Mouse (Mus musculus): ENCODE results near the gene Tdgf1. TPM values are rescaled to one million over a fixed set of nuclear protein-coding genes. Genes with fewer than 3 reads are reported as not detected.

Gene Tdgf1
- polyA plus RNA-seq, 1 experiment from 2014 or later: not detected

- Histone ChIP-seq H3K27ac (ENCODE audit: low read depth, low read length) (no peak overlapping the region), H3K27me3 (ENCODE audit: control insufficient read depth, insufficient read depth, low read length) (peaks cover 12% of the 10 kb centered on the region; the same call in 1 of the 2 replicates), H3K4me1 (replicated peaks; ENCODE audit: control insufficient read depth, insufficient read depth, low read length) (peaks cover 13% of the 10 kb centered on the region), H3K9me3 (ENCODE audit: control insufficient read depth, low read length) (no peaks in the 10 kb centered on the region), H3K9ac (ENCODE audit: low read length) (no peak overlapping the region), H3K4me2 (ENCODE audit: low read depth, low read length, severe bottlenecking) (no peak overlapping the region), H3K4me3 (ENCODE audit: low read depth, low read length) (no peak overlapping the region), H3K36me3 (ENCODE audit: control insufficient read depth, insufficient read depth, low read length) (no peaks in the 10 kb centered on the region)
- DNase-seq (ENCODE audit: low spot score): no peak
- ATAC-seq (replicated peaks; ENCODE audit: low FRiP score): no peak
- WGBS: 96% methylated on average over 13 of the region's 13 CpGs
Measured at GRCm38 (mm10) chr9:110951866-110952265, 5.9 kb upstream of the Tdgf1 start.

GRCm38 (mm10) chr9:110951397-110951796, 5.4 kb upstream of the Tdgf1 start, which contains the start of gene Lrrc2:
TSS of gene Lrrc2 (plus strand) at chr9:110951545.
- Histone ChIP-seq H3K9ac (ENCODE audit: low read length) (no peak within 1 kb of the TSS), H3K4me1 (replicated peaks; ENCODE audit: control insufficient read depth, insufficient read depth, low read length) (peaks cover 14% of the 10 kb centered on the region), H3K9me3 (ENCODE audit: control insufficient read depth, low read length) (no peaks in the 10 kb centered on the region), H3K4me3 (ENCODE audit: low read depth, low read length) (no peak within 1 kb of the TSS), H3K27ac (ENCODE audit: low read depth, low read length) (no peak within 1 kb of the TSS), H3K4me2 (ENCODE audit: low read depth, low read length, severe bottlenecking) (no peak within 1 kb of the TSS), H3K36me3 (ENCODE audit: control insufficient read depth, insufficient read depth, low read length) (no peaks in the 10 kb centered on the region), H3K27me3 (ENCODE audit: control insufficient read depth, insufficient read depth, low read length) (peaks cover 16% of the 10 kb centered on the region; the same call in 1 of the 2 replicates)
- WGBS: 88% methylated on average over 11 of the region's 11 CpGs
- no peak for DNase-seq (ENCODE audit: low spot score)
- no peak for ATAC-seq (replicated peaks; ENCODE audit: low FRiP score)

GRCm38 (mm10) chr9:110950109-110950508, 4.2 kb upstream of the Tdgf1 start:
- Histone ChIP-seq H3K4me3 (ENCODE audit: low read depth, low read length) (no peak overlapping the region), H3K27ac (ENCODE audit: low read depth, low read length) (no peak overlapping the region), H3K4me2 (ENCODE audit: low read depth, low read length, severe bottlenecking) (no peak overlapping the region), H3K36me3 (ENCODE audit: control insufficient read depth, insufficient read depth, low read length) (no peaks in the 10 kb centered on the region), H3K4me1 (replicated peaks; ENCODE audit: control insufficient read depth, insufficient read depth, low read length) (peaks cover 14% of the 10 kb centered on the region), H3K9ac (ENCODE audit: low read length) (no peak overlapping the region), H3K9me3 (ENCODE audit: control insufficient read depth, low read length) (no peaks in the 10 kb centered on the region), H3K27me3 (ENCODE audit: control insufficient read depth, insufficient read depth, low read length) (peaks cover 24% of the 10 kb centered on the region)
- DNase-seq (ENCODE audit: low spot score) (no peak), ATAC-seq (replicated peaks; ENCODE audit: low FRiP score) (no peak)
- WGBS: 96% methylated on average over 3 of the region's 3 CpGs

- H3K9me3 ChIP-seq (ENCODE audit: control insufficient read depth, low read length): no peaks in the 10 kb centered on the region
- peaks cover 32% of the 10 kb centered on the region for H3K27me3 ChIP-seq (ENCODE audit: control insufficient read depth, insufficient read depth, low read length)
- no peak overlapping the region for H3K9ac ChIP-seq (ENCODE audit: low read length)
- H3K4me2 ChIP-seq (ENCODE audit: low read depth, low read length, severe bottlenecking): no peak overlapping the region
- ATAC-seq (replicated peaks; ENCODE audit: low FRiP score) (no peak), DNase-seq (ENCODE audit: low spot score) (no peak)
- no peaks in the 10 kb centered on the region for H3K36me3 ChIP-seq (ENCODE audit: control insufficient read depth, insufficient read depth, low read length)
- H3K4me3 ChIP-seq (ENCODE audit: low read depth, low read length): no peak overlapping the region
- 59% methylated on average over 8 of the region's 8 CpGs for WGBS
- peaks cover 14% of the 10 kb centered on the region for H3K4me1 ChIP-seq (replicated peaks; ENCODE audit: control insufficient read depth, insufficient read depth, low read length)
- H3K27ac ChIP-seq (ENCODE audit: low read depth, low read length): no peak overlapping the region
Measured at GRCm38 (mm10) chr9:110948813-110949310, 2.9 kb upstream of the Tdgf1 start.

- H3K27me3 ChIP-seq (ENCODE audit: control insufficient read depth, insufficient read depth, low read length): peaks cover 30% of the 10 kb centered on the region
- WGBS: 19% methylated on average over 6 of the region's 6 CpGs
- H3K9me3 ChIP-seq (ENCODE audit: control insufficient read depth, low read length): no peaks in the 10 kb centered on the region
- no peaks in the 10 kb centered on the region for H3K36me3 ChIP-seq (ENCODE audit: control insufficient read depth, insufficient read depth, low read length)
- peak overlapping the region; percentile 41; the same call in 1 of the 2 replicates for H3K27ac ChIP-seq (ENCODE audit: low read depth, low read length)
- no peak overlapping the region for H3K4me2 ChIP-seq (ENCODE audit: low read depth, low read length, severe bottlenecking)
- DNase-seq (ENCODE audit: low spot score) (no peak), ATAC-seq (replicated peaks; ENCODE audit: low FRiP score) (0 out of 2 replicates have a peak, but pooled peaks have one; percentile 13)
- H3K4me1 ChIP-seq (replicated peaks; ENCODE audit: control insufficient read depth, insufficient read depth, low read length): peaks cover 12% of the 10 kb centered on the region
- H3K9ac ChIP-seq (ENCODE audit: low read length): no peak overlapping the region
- no peak overlapping the region for H3K4me3 ChIP-seq (ENCODE audit: low read depth, low read length)
Measured at GRCm38 (mm10) chr9:110947900-110948299, 1.9 kb upstream of the Tdgf1 start.

- Histone ChIP-seq H3K36me3 (ENCODE audit: control insufficient read depth, insufficient read depth, low read length) (no peaks in the 10 kb centered on the region), H3K27ac (ENCODE audit: low read depth, low read length) (0 out of 2 replicates have a peak overlapping the region, but pooled peaks have one; percentile 41), H3K4me2 (ENCODE audit: low read depth, low read length, severe bottlenecking) (peak overlapping the region; percentile 34), H3K4me1 (replicated peaks; ENCODE audit: control insufficient read depth, insufficient read depth, low read length) (peaks cover 12% of the 10 kb centered on the region), H3K4me3 (ENCODE audit: low read depth, low read length) (no peak overlapping the region), H3K27me3 (ENCODE audit: control insufficient read depth, insufficient read depth, low read length) (peaks cover 26% of the 10 kb centered on the region), H3K9ac (ENCODE audit: low read length) (no peak overlapping the region; the same call in 1 of the 2 replicates), H3K9me3 (ENCODE audit: control insufficient read depth, low read length) (no peaks in the 10 kb centered on the region)
- DNase-seq (ENCODE audit: low spot score): peak; percentile 70
- peak; percentile 64 for ATAC-seq (replicated peaks; ENCODE audit: low FRiP score)
- 2% methylated on average over 6 of the region's 6 CpGs for WGBS
Measured at GRCm38 (mm10) chr9:110947261-110947661, 1.3 kb upstream of the Tdgf1 start.

GRCm38 (mm10) chr9:110946548-110947044, 638 bp upstream of the Tdgf1 start:
- Histone ChIP-seq H3K36me3 (ENCODE audit: control insufficient read depth, insufficient read depth, low read length) (no peaks in the 10 kb centered on the region), H3K9ac (ENCODE audit: low read length) (no peak overlapping the region; the same call in 1 of the 2 replicates), H3K9me3 (ENCODE audit: control insufficient read depth, low read length) (no peaks in the 10 kb centered on the region), H3K27ac (ENCODE audit: low read depth, low read length) (no peak overlapping the region), H3K27me3 (ENCODE audit: control insufficient read depth, insufficient read depth, low read length) (peaks cover 24% of the 10 kb centered on the region), H3K4me1 (replicated peaks; ENCODE audit: control insufficient read depth, insufficient read depth, low read length) (peaks cover 12% of the 10 kb centered on the region), H3K4me2 (ENCODE audit: low read depth, low read length, severe bottlenecking) (peak overlapping the region; percentile 34), H3K4me3 (ENCODE audit: low read depth, low read length) (no peak overlapping the region)
- 3% methylated on average over 20 of the region's 20 CpGs for WGBS
- peak; percentile 64 for DNase-seq (ENCODE audit: low spot score)
- ATAC-seq (replicated peaks; ENCODE audit: low FRiP score): peak; percentile 51; the same call in 1 of the 2 replicates

GRCm38 (mm10) chr9:110945343-110945742, 615 bp downstream of the Tdgf1 start:
- WGBS: 26% methylated on average over 18 of the region's 18 CpGs
- H3K9me3 ChIP-seq (ENCODE audit: control insufficient read depth, low read length): no peaks in the 10 kb centered on the region
- H3K9ac ChIP-seq (ENCODE audit: low read length): no peak overlapping the region
- H3K36me3 ChIP-seq (ENCODE audit: control insufficient read depth, insufficient read depth, low read length): no peaks in the 10 kb centered on the region
- DNase-seq (ENCODE audit: low spot score): no peak
- no peak overlapping the region for H3K4me2 ChIP-seq (ENCODE audit: low read depth, low read length, severe bottlenecking)
- H3K27ac ChIP-seq (ENCODE audit: low read depth, low read length): no peak overlapping the region
- no peak overlapping the region for H3K4me3 ChIP-seq (ENCODE audit: low read depth, low read length)
- ATAC-seq (replicated peaks; ENCODE audit: low FRiP score): no peak
- peaks cover 12% of the 10 kb centered on the region for H3K4me1 ChIP-seq (replicated peaks; ENCODE audit: control insufficient read depth, insufficient read depth, low read length)
- H3K27me3 ChIP-seq (ENCODE audit: control insufficient read depth, insufficient read depth, low read length): peaks cover 24% of the 10 kb centered on the region

- Histone ChIP-seq H3K9me3 (ENCODE audit: control insufficient read depth, low read length) (no peaks in the 10 kb centered on the region), H3K36me3 (ENCODE audit: control insufficient read depth, insufficient read depth, low read length) (no peaks in the 10 kb centered on the region), H3K27me3 (ENCODE audit: control insufficient read depth, insufficient read depth, low read length) (peaks cover 24% of the 10 kb centered on the region), H3K4me3 (ENCODE audit: low read depth, low read length) (no peak overlapping the region), H3K4me1 (replicated peaks; ENCODE audit: control insufficient read depth, insufficient read depth, low read length) (peaks cover 12% of the 10 kb centered on the region), H3K4me2 (ENCODE audit: low read depth, low read length, severe bottlenecking) (no peak overlapping the region), H3K9ac (ENCODE audit: low read length) (no peak overlapping the region), H3K27ac (ENCODE audit: low read depth, low read length) (no peak overlapping the region)
- DNase-seq (ENCODE audit: low spot score) (no peak), ATAC-seq (replicated peaks; ENCODE audit: low FRiP score) (no peak)
- 34% methylated on average over 13 of the region's 13 CpGs for WGBS
Measured at GRCm38 (mm10) chr9:110944265-110944664, 1.7 kb downstream of the Tdgf1 start.

Measured in forebrain, embryonic 11.5 days (tissue).